Comparison of ENCODE assay signal across 21 mouse cellular contexts in the genomic region with DNA sequence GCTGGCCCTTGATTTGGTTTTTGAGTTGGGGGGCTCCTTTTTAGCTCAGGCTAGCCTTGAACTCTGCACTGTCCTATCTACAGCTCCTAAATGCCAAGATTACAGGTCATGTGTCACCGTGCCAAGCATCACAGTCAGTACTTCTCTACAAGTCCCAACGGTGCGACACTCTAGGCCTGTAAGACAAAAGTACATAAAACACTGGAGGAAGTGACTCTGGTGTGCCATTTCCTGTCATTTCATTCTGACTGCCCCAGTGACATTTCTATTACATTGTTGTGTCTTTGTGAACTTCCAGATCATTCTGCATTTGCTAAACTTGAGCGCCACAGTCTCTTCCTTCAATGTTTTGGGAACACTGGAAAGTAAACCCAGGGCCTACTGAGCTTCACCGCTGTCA. TPM values are rescaled to one million over a fixed set of nuclear protein-coding genes. Genes with fewer than 3 reads are reported as not detected.
DNase-seq lines count a peak whose midpoint lies in the region; ATAC-seq lines count a peak whose summit lies in the region.
"Had no signal": no experiment of that assay in that cellular context is flagged by ENCODE, and none has a peak within 500 bp of the region (broad histone marks: within the 10 kb centered on the region; RNA-seq: fewer than 3 reads in every experiment).

No protein-coding gene starts in this region.

- WGBS in midbrain, embryonic 11.5 days, result 90% methylated on average over 5 of the region's 5 CpGs
- WGBS in midbrain, embryonic 15.5 days, result 90% methylated on average over 5 of the region's 5 CpGs

- H3K27me3 ChIP-seq in midbrain, embryonic 11.5 days (ENCODE audit: control insufficient read depth, insufficient read depth, low read length), result peaks cover 15% of the 10 kb centered on the region
- peaks cover 12% of the 10 kb centered on the region for H3K27me3 ChIP-seq in midbrain, embryonic 15.5 days (replicated peaks)

- DNase-seq in midbrain, embryonic 11.5 days (ENCODE audit: low spot score, missing footprints), result peak; percentile 14
- DNase-seq in thymus, postnatal 25 days, result peak; percentile 50
- DNase-seq in adrenal gland, postnatal 10 days, result no peak
- DNase-seq in left cerebral cortex, adult 18-20 months (ENCODE audit: low spot score in 2 of 2), result no peak
- DNase-seq: cerebellum, postnatal 10 days; gastrocnemius, postnatal 14 days; heart, postnatal 36 days; kidney, adult 8-10 months; layer of hippocampus, postnatal 36 days; left cerebral cortex, postnatal 4 days; lung, embryonic 14.5 days; right cerebral cortex, postnatal 14 days had no signal

- no peak for ATAC-seq in midbrain, embryonic 11.5 days (ENCODE audit: low FRiP score)
- ATAC-seq in midbrain, embryonic 15.5 days (replicated peaks), result no peak
- ATAC-seq in CD4-positive, CD25-positive, alpha-beta regulatory T cell, adult 4 months, result peak; percentile 58
- ATAC-seq in inflammation-experienced regulatory T-cells, adult 6 months, result peak; percentile 61
- ATAC-seq: midbrain, embryonic 16.5 days; Patski had no signal

- H3K27ac ChIP-seq in midbrain, embryonic 11.5 days (ENCODE audit: low read depth, low read length), result no peak overlapping the region
- no peak overlapping the region for H3K27ac ChIP-seq in midbrain, embryonic 15.5 days
- H3K27ac ChIP-seq: embryonic facial prominence, embryonic 15.5 days; hindbrain, embryonic 15.5 days had no signal

- no peak overlapping the region for H3K4me3 ChIP-seq in midbrain, embryonic 11.5 days (ENCODE audit: low read depth, low read length)
- no peak overlapping the region for H3K4me3 ChIP-seq in midbrain, embryonic 15.5 days
- H3K4me3 ChIP-seq: embryonic facial prominence, embryonic 15.5 days; hindbrain, embryonic 15.5 days had no signal

- no peaks in the 10 kb centered on the region for H3K36me3 ChIP-seq in midbrain, embryonic 11.5 days (ENCODE audit: control insufficient read depth, insufficient read depth, low read length)
- no peaks in the 10 kb centered on the region for H3K36me3 ChIP-seq in midbrain, embryonic 15.5 days (replicated peaks)
- H3K36me3 ChIP-seq: embryonic facial prominence, embryonic 15.5 days; hindbrain, embryonic 15.5 days had no signal

- peaks cover 6% of the 10 kb centered on the region for H3K4me1 ChIP-seq in midbrain, embryonic 11.5 days (ENCODE audit: control insufficient read depth, insufficient read depth, low read length)
- peaks cover 19% of the 10 kb centered on the region for H3K4me1 ChIP-seq in midbrain, embryonic 15.5 days

- H3K9me3 ChIP-seq in midbrain, embryonic 11.5 days (ENCODE audit: control insufficient read depth, low read length), result no peaks in the 10 kb centered on the region
- no peaks in the 10 kb centered on the region for H3K9me3 ChIP-seq in midbrain, embryonic 15.5 days
- H3K9me3 ChIP-seq: embryonic facial prominence, embryonic 15.5 days; hindbrain, embryonic 15.5 days had no signal

- no peak overlapping the region for H3K4me2 ChIP-seq in midbrain, embryonic 11.5 days
- no peak overlapping the region for H3K4me2 ChIP-seq in midbrain, embryonic 15.5 days
- H3K4me2 ChIP-seq: embryonic facial prominence, embryonic 15.5 days; heart, embryonic 11.5 days; hindbrain, embryonic 15.5 days; liver, embryonic 11.5 days; lung, embryonic 14.5 days had no signal

- H3K9ac ChIP-seq in midbrain, embryonic 11.5 days (ENCODE audit: low read length), result no peak overlapping the region
- H3K9ac ChIP-seq in midbrain, embryonic 15.5 days, result no peak overlapping the region
- H3K9ac ChIP-seq: embryonic facial prominence, embryonic 15.5 days; hindbrain, embryonic 15.5 days; lung, embryonic 14.5 days had no signal

RNA-seq across cellular contexts. Expression of a gene that starts 4.9 kb away (rescaled TPM):
- 3.5 and 4.3 TPM in 2 replicates for polyA plus RNA-seq in midbrain, embryonic 11.5 days (2014; fragmentation: Nextera tagmentation; extraction: Ambion mirVana)
- 20.9 and 27.4 TPM in 2 replicates for polyA plus RNA-seq in midbrain, embryonic 15.5 days (2015; fragmentation: Nextera tagmentation; extraction: Ambion mirVana)
- 10 to 100 TPM; 23.8 to 32.4 TPM for polyA plus RNA-seq in CD4-positive, CD25-positive, alpha-beta regulatory T cell, adult 4 months (2017; shearing (Covaris generic))
- 10 to 100 TPM; 22.7 to 31.1 (median 30.9) TPM for polyA plus RNA-seq in inflammation-experienced regulatory T-cells, adult 6 months (2017; shearing (Covaris generic))
- total RNA-seq in adrenal gland, postnatal 10 days (2021), result 10 to 100 TPM; 16.3 to 22.7 TPM
- 1 to 10 TPM; 9.8 to 10.0 TPM for total RNA-seq in left cerebral cortex, adult 18-20 months (2021)

Comparison
In these comparisons a context has a peak if more than half of its experiments do, and no peak if none do; other contexts are left out.
1. ATAC-seq: peak in CD4-positive, CD25-positive, alpha-beta regulatory T cell, adult 4 months (single experiment) and inflammation-experienced regulatory T-cells, adult 6 months (single experiment); none in midbrain, embryonic 11.5 days (single experiment) and midbrain, embryonic 15.5 days (single experiment).
2. DNase-seq: peak in midbrain, embryonic 11.5 days (single experiment) and thymus, postnatal 25 days (single experiment); none in adrenal gland, postnatal 10 days (single experiment) and left cerebral cortex, adult 18-20 months (0 of 2).